Mouse (Mus musculus): ENCODE results near the gene Tmem211. TPM values are rescaled to one million over a fixed set of nuclear protein-coding genes. Genes with fewer than 3 reads are reported as not detected.

Tmem211 gene
- polyA plus RNA-seq, 1 experiment from 2014 or later = not detected

GRCm38 (mm10) chr5:113221147-113221865 lies 5.4 kb upstream of the Tmem211 start, which contains the start of gene 2900026A02Rik:
TSS of gene 2900026A02Rik (minus strand) at chr5:113221236.
- Histone ChIP-seq H3K9ac (replicated peaks) (peak within 1 kb of the TSS; percentile 71), H3K9me3 (ENCODE audit: low read length) (no peaks in the 10 kb centered on the region), H3K27me3 (ENCODE audit: insufficient read depth, low read length) (0 out of 2 replicates have a peak, but pooled peaks cover 2% of the 10 kb centered on the region), H3K4me1 (ENCODE audit: insufficient read depth) (peaks cover 12% of the 10 kb centered on the region), H3K27ac (ENCODE audit: low read depth) (peak within 1 kb of the TSS; percentile 90), H3K4me2 (ENCODE audit: low read depth, low read length) (peak within 1 kb of the TSS; percentile 93), H3K4me3 (ENCODE audit: low read depth, low read length) (peak within 1 kb of the TSS; percentile 64), H3K36me3 (replicated peaks; ENCODE audit: insufficient read depth, low read length) (no peaks in the 10 kb centered on the region)
- 11% methylated on average over 47 of the region's 62 CpGs for WGBS (ENCODE audit: insufficient replicate concordance)
- DNase-seq = peak; percentile 81
- peak; percentile 77 for TF ChIP-seq CTCF (IDR thresholded peaks at IDR 0.05; ENCODE audit: low read depth)
- no peak for TF ChIP-seq EP300 (IDR thresholded peaks at IDR 0.05; ENCODE audit: low read depth)
- peak; percentile 72 for ATAC-seq

- H3K4me2 ChIP-seq (ENCODE audit: low read depth, low read length) = no peak overlapping the region
- H3K4me1 ChIP-seq (ENCODE audit: insufficient read depth) = peaks cover 15% of the 10 kb centered on the region
- no peak overlapping the region for H3K9ac ChIP-seq (replicated peaks)
- ATAC-seq (no peak), DNase-seq (no peak)
- no peaks in the 10 kb centered on the region for H3K9me3 ChIP-seq (ENCODE audit: low read length)
- 0 out of 2 replicates have a peak, but pooled peaks cover 2% of the 10 kb centered on the region for H3K27me3 ChIP-seq (ENCODE audit: insufficient read depth, low read length)
- 49% methylated on average over 4 of the region's 4 CpGs for WGBS (ENCODE audit: insufficient replicate concordance)
- H3K36me3 ChIP-seq (replicated peaks; ENCODE audit: insufficient read depth, low read length) = no peaks in the 10 kb centered on the region
- no peak overlapping the region for H3K4me3 ChIP-seq (ENCODE audit: low read depth, low read length)
- TF ChIP-seq CTCF (IDR thresholded peaks at IDR 0.05; ENCODE audit: low read depth) = no peak
- TF ChIP-seq EP300 (IDR thresholded peaks at IDR 0.05; ENCODE audit: low read depth) = no peak
- no peak overlapping the region for H3K27ac ChIP-seq (ENCODE audit: low read depth)
Observed at GRCm38 (mm10) chr5:113223888-113224287, 2.8 kb upstream of the Tmem211 start.

DNA sequence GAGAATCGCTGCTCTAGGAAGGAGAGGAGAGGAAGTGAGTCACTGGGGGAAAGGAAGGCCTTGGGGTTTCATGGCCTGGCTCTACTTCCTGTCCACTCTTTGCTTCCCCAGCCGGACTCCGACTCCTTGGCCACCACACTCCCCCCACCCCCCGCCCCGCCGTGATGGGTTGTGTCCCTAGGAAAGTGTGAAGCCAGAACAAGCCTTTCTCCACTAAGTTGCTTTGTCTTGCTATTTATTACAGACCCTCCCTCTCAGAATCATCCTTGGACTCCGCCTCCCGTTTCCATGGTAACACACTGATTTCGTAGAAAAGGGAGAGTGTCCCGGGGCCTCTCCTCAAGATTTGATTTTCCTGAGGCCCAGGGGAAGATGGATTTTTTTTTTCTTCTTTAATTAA lies 1.4 kb upstream of the Tmem211 start:
- no peak for TF ChIP-seq CTCF (IDR thresholded peaks at IDR 0.05; ENCODE audit: low read depth)
- TF ChIP-seq EP300 (IDR thresholded peaks at IDR 0.05; ENCODE audit: low read depth) = no peak
- Histone ChIP-seq H3K9ac (replicated peaks) (no peak overlapping the region), H3K27me3 (ENCODE audit: insufficient read depth, low read length) (0 out of 2 replicates have a peak, but pooled peaks cover 2% of the 10 kb centered on the region), H3K4me1 (ENCODE audit: insufficient read depth) (peaks cover 12% of the 10 kb centered on the region), H3K4me3 (ENCODE audit: low read depth, low read length) (no peak overlapping the region), H3K9me3 (ENCODE audit: low read length) (no peaks in the 10 kb centered on the region), H3K4me2 (ENCODE audit: low read depth, low read length) (no peak overlapping the region), H3K36me3 (replicated peaks; ENCODE audit: insufficient read depth, low read length) (no peaks in the 10 kb centered on the region), H3K27ac (ENCODE audit: low read depth) (no peak overlapping the region)
- DNase-seq = no peak
- 19% methylated on average over 10 of the region's 10 CpGs for WGBS (ENCODE audit: insufficient replicate concordance)
- no peak for ATAC-seq

- H3K4me3 ChIP-seq (ENCODE audit: low read depth, low read length) = no peak overlapping the region
- DNase-seq (no peak), ATAC-seq (no peak)
- H3K9ac ChIP-seq (replicated peaks) = no peak overlapping the region
- H3K4me1 ChIP-seq (ENCODE audit: insufficient read depth) = peaks cover 8% of the 10 kb centered on the region
- no peaks in the 10 kb centered on the region for H3K9me3 ChIP-seq (ENCODE audit: low read length)
- TF ChIP-seq CTCF (IDR thresholded peaks at IDR 0.05; ENCODE audit: low read depth) = no peak
- TF ChIP-seq EP300 (IDR thresholded peaks at IDR 0.05; ENCODE audit: low read depth) = no peak
- H3K4me2 ChIP-seq (ENCODE audit: low read depth, low read length) = peak overlapping the region; percentile 55; the same call in 1 of the 2 replicates
- WGBS (ENCODE audit: insufficient replicate concordance) = 24% methylated on average over 25 of the region's 25 CpGs
- no peaks in the 10 kb centered on the region for H3K36me3 ChIP-seq (replicated peaks; ENCODE audit: insufficient read depth, low read length)
- H3K27ac ChIP-seq (ENCODE audit: low read depth) = no peak overlapping the region
- H3K27me3 ChIP-seq (ENCODE audit: insufficient read depth, low read length) = no peaks in the 10 kb centered on the region
Observed at GRCm38 (mm10) chr5:113225686-113226435, 848 bp upstream of the Tmem211 start.

DNA sequence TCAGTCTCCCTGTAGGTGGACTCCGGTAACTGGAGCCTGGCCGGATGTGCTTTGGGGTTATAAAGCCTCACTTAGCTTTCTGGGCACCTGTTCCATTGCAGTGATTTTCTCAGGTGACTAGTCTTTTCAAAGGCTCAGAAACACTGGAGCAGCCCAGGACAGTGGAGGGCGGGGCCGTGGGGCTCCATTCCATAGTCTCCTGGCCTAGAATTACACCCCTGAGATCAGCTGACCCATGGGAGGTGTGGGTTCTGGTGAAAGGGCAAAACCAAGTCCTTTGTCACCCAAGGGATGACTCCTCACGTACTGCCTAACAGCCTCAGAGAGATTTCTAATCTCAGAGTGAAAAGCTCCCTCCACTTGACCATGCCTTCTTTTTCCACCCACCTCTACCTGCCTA lies 3.5 kb downstream of the Tmem211 start:
- WGBS (ENCODE audit: insufficient replicate concordance) = 72% methylated on average over 5 of the region's 5 CpGs
- no peaks in the 10 kb centered on the region for H3K27me3 ChIP-seq (ENCODE audit: insufficient read depth, low read length)
- H3K27ac ChIP-seq (ENCODE audit: low read depth) = no peak overlapping the region
- H3K4me2 ChIP-seq (ENCODE audit: low read depth, low read length) = no peak overlapping the region
- peaks cover 6% of the 10 kb centered on the region for H3K4me1 ChIP-seq (ENCODE audit: insufficient read depth)
- H3K9me3 ChIP-seq (ENCODE audit: low read length) = no peaks in the 10 kb centered on the region
- DNase-seq (no peak), ATAC-seq (no peak)
- no peaks in the 10 kb centered on the region for H3K36me3 ChIP-seq (replicated peaks; ENCODE audit: insufficient read depth, low read length)
- no peak overlapping the region for H3K9ac ChIP-seq (replicated peaks)
- no peak overlapping the region for H3K4me3 ChIP-seq (ENCODE audit: low read depth, low read length)
- TF ChIP-seq EP300 (IDR thresholded peaks at IDR 0.05; ENCODE audit: low read depth) (no peak), CTCF (IDR thresholded peaks at IDR 0.05; ENCODE audit: low read depth) (no peak)

- TF ChIP-seq CTCF (IDR thresholded peaks at IDR 0.05; ENCODE audit: low read depth) = no peak
- no peak for TF ChIP-seq EP300 (IDR thresholded peaks at IDR 0.05; ENCODE audit: low read depth)
- ATAC-seq (no peak), DNase-seq (no peak)
- WGBS (ENCODE audit: insufficient replicate concordance) = 74% methylated on average over 8 of the region's 8 CpGs
- H3K9me3 ChIP-seq (ENCODE audit: low read length) = no peaks in the 10 kb centered on the region
- H3K27me3 ChIP-seq (ENCODE audit: insufficient read depth, low read length) = no peaks in the 10 kb centered on the region
- no peaks in the 10 kb centered on the region for H3K36me3 ChIP-seq (replicated peaks; ENCODE audit: insufficient read depth, low read length)
- H3K4me1 ChIP-seq (ENCODE audit: insufficient read depth) = no peaks in the 10 kb centered on the region
- H3K27ac ChIP-seq (ENCODE audit: low read depth) = no peak overlapping the region
- no peak overlapping the region for H3K4me3 ChIP-seq (ENCODE audit: low read depth, low read length)
- H3K9ac ChIP-seq (replicated peaks) = no peak overlapping the region
- no peak overlapping the region for H3K4me2 ChIP-seq (ENCODE audit: low read depth, low read length)
Observed at GRCm38 (mm10) chr5:113249263-113249930, 22.7 kb downstream of the Tmem211 start.

All from liver, postnatal 0 days (tissue).